Mouse (Mus musculus): ENCODE measurements around the gene Smim9. TPM values are rescaled to one million over a fixed set of nuclear protein-coding genes. Genes with fewer than 3 reads are reported as not detected.

Smim9 gene
- not detected for polyA plus RNA-seq (2014; fragmentation: Illumina TruSeq; extraction: RNeasy Lipid Tissue Mini Kit (QIAGEN cat#74804); ENCODE audit: low read depth, low replicate concordance)

DNA sequence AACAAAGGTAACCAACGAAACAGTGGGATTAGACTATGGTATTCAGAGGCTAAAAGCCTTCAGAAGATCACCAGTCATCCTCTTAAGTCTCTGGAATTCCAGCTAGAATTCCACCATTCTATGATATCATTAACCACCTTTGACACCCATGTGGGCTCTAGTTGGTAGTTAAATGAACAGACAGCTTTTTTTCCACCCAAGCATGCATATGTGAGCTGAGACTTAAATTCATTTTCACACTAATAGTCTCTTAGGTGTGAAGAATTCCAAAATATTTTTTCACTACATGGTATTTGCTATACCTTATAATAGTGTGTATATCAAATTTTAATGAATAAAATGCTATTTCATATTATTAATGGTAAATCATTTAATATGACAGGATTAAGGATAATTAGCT lies at the start of gene Smim9:
Smim9 (minus strand) TSS at position 101 of the 400 bp plus-strand sequence.

DNA sequence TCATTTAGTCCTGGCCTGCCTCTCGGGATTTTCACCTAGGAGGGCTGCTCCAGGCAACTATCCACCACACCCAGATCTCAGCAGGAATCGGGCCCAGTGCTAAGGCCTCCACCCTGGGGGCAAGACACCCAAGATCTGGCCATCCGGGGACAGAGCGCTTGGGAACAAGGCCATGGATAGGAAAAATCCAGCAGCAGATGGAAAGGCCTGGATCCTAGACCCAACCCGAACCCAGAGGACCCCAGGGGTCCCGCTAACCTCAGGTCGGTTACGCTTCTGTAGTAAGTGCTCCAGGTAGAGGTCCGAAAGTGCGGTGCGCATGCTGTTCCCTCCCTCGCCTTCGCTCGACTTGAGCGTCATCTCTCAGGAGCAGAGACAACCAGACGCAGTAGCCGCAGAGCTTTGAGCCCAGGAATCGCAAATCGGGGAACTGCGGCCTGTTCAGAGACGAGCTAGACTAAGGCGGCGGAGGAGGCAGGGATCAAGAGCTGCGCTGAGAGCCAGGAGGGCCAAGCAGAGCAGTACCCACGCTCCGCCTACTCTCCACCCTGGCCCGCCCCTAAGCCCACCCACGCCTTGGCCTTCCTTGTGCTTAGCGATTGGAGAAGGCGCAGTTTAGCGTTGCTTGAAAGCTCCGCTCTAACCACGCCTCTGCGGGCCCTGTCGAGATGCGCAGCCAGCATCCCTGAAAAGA lies 33.0 kb downstream of the Smim9 start, which contains the start of gene Mpp1:
Mpp1 (minus strand) TSS at position 550 of the 694 bp plus-strand sequence.

Other genes starting within 250 kb of the Smim9 start
- 0.93 TPM for gene Gab3, start 78.3 kb downstream of the Smim9 start, polyA plus RNA-seq (2014; fragmentation: Illumina TruSeq; extraction: RNeasy Lipid Tissue Mini Kit (QIAGEN cat#74804); ENCODE audit: low read depth, low replicate concordance)
- 43.3 TPM for gene Dkc1, start 67.9 kb downstream of the Smim9 start, polyA plus RNA-seq (2014; fragmentation: Illumina TruSeq; extraction: RNeasy Lipid Tissue Mini Kit (QIAGEN cat#74804); ENCODE audit: low read depth, low replicate concordance)
- 160 TPM for gene Mpp1, start 32.8 kb downstream of the Smim9 start, polyA plus RNA-seq (2014; fragmentation: Illumina TruSeq; extraction: RNeasy Lipid Tissue Mini Kit (QIAGEN cat#74804); ENCODE audit: low read depth, low replicate concordance)
- gene Fundc2, start 218.6 kb upstream of the Smim9 start, polyA plus RNA-seq (2014; fragmentation: Illumina TruSeq; extraction: RNeasy Lipid Tissue Mini Kit (QIAGEN cat#74804); ENCODE audit: low read depth, low replicate concordance): 170 TPM
- gene F8, start 218.8 kb upstream of the Smim9 start, polyA plus RNA-seq (2014; fragmentation: Illumina TruSeq; extraction: RNeasy Lipid Tissue Mini Kit (QIAGEN cat#74804); ENCODE audit: low read depth, low replicate concordance): 17.7 TPM